Mouse (Mus musculus) olfactory bulb, adult 2 months (tissue): ENCODE results near the gene Rmnd5b. TPM values are rescaled to one million over a fixed set of nuclear protein-coding genes. Genes with fewer than 3 reads are reported as not detected.

Experiments used
- H3K27ac ChIP-seq: fragments of 200-500 bp; 2 replicates; pipeline ENCODE4 v1.5.1; 2012; ENCODE audit warnings: low read depth, low read length; ENCODE audit not compliant: insufficient read depth
- H3K4me1 ChIP-seq: fragments of 200-500 bp; 2 replicates; pipeline ENCODE4 v1.6.1; 2012; ENCODE audit warnings: low read length; ENCODE audit not compliant: control insufficient read depth, insufficient read depth
- H3K4me3 ChIP-seq: fragments of 200-500 bp; 2 replicates; pipeline ENCODE4 v1.5.1; 2012; ENCODE audit warnings: mild to moderate bottlenecking, low read depth, low read length, moderate library complexity; ENCODE audit not compliant: insufficient read depth
- CTCF ChIP-seq: fragments of 200-500 bp; IDR thresholded peaks from 2 replicates; pipeline ENCODE4 v1.5.1; 2012; ENCODE audit warnings: low read depth, mild to moderate bottlenecking, low read length, moderate library complexity; ENCODE audit not compliant: insufficient read depth
- POLR2A ChIP-seq: fragments of 200-500 bp; IDR thresholded peaks from 2 replicates; pipeline ENCODE4 v1.6.1; 2012; ENCODE audit warnings: mild to moderate bottlenecking, low read depth, low read length, moderate library complexity; ENCODE audit not compliant: insufficient read depth
- WGBS: fragments of 180-500 bp; shearing (Covaris S2); methylation state at CpG from one replicate; pipeline ENCODE4 v1.1.7; 2018; 5-methylcytosine and 5-hydroxymethylcytosine counted together
- polyA plus RNA-seq: library from polyadenylated mRNA; stranded (reverse); fragments of >200 nt; gene quantifications from 2 replicates; pipeline ENCODE4 v1.2.4, GENCODE M21; 2012; ENCODE audit warnings: low replicate concordance; ENCODE audit not compliant: missing spikeins, insufficient read depth, insufficient read length

The Rmnd5b gene
- polyA plus RNA-seq, 1 experiment, result not detected

DNA sequence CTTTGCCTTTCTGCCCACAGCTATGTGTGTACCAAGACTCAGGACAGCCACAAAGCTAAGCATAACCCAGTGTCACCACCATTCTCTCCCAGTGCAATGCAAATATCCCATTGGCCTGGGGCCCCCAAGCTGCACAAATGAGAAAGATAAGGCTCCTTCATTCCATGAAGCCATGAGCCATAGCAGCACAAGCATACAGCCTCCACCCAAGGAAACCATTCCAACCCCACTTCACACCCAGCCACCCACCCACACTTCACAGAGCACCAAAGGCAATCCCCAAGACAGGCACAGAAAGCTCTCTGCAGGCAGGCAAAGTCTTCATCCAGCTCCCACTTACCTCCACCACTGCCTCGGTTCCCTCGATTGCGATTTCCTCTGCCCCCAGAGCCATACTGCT, 33.4 kb downstream of the Rmnd5b start:
- WGBS, result 86% methylated on average over 3 of the region's 3 CpGs
- Histone ChIP-seq H3K4me3 (no peak overlapping the region), H3K4me1 (no peaks in the 10 kb centered on the region), H3K27ac (no peak overlapping the region)
- TF ChIP-seq CTCF, result no peak
- no peak for TF ChIP-seq POLR2A

DNA sequence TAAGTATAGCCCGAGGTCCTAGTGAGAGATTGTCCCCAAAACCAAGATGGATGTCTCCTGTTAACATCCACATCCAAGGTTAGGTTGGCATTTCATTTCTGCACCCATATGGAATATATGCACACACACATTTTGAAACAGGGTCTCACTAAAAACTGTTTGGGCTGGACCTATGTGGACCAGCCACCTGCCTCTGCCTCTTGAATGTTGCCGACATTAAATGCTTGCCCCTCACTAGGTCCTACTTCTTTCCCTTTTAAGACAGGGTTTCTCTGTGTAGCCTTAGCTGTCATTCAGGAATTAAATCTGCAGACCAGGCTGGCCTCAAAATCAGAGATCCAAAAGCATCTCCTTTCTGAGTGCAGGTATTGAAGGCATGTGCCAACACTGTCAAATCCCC, 38.1 kb downstream of the Rmnd5b start:
- TF ChIP-seq CTCF (no peak), POLR2A (no peak)
- no peaks in the 10 kb centered on the region for H3K4me1 ChIP-seq
- WGBS, result 72% methylated on average over 2 of the region's 2 CpGs
- H3K4me3 ChIP-seq, result no peak overlapping the region
- no peak overlapping the region for H3K27ac ChIP-seq

DNA sequence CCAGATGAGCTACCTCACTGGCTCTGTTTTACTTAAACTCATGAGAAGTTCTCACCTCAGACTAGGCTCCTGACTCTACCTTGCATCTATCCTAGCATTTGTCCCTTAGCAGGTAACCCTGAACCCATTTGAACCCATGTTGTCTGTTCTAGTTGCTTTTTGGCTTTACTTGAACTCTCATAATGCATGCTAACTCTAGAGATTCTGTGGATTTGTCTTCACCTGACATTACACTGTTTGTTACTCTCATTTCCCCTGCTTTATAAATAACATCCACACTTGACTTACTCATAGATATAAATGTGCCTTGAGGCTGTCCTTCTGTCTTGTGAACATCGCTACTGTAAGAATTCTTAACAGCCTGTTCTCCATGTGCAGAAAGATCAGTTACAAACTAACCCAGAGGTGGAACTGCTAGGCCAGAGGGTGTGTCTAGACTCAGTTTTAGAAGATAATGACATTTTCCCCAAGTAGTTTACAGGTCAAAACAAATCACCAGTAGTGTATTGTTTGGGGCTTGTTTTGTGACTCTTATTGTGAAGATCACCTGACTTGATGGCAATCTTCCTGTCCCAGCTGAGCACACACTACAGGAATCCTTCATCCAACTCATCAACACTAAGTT, 40.1 kb downstream of the Rmnd5b start:
- Histone ChIP-seq H3K27ac (no peak overlapping the region), H3K4me1 (no peaks in the 10 kb centered on the region), H3K4me3 (no peak overlapping the region)
- no peak for TF ChIP-seq POLR2A
- no peak for TF ChIP-seq CTCF
- 67% methylated on average over 1 of the region's 1 CpGs for WGBS

DNA sequence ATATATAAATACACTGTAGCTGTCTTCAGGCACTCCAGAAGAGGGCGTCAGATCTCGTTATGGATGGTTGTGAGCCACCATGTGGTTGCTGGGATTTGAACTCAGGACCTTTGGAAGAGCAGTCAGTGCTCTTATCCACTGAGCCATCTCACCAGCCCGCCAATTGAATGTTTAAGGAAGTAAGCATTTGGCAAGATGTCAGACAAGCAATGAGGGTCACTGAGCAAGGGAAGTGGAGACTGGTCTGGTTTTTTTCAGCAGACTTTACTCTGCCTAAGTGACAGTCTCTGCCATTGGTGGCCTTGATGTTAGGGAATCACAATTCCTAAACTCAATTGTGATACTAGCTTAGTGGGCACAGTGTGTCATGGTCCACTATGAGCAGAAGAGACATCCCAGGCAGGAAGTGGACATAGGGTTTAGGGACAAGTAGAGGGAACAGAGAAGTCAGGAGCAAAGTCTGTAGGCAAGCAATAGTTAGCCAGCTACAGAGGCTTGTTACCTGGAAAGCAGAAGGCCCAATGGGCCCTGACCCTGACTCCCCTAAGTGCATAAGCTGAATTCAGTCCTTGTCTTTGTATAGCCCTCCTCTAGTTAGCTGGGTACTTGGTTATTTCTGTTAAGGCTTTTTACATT, 40.9 kb downstream of the Rmnd5b start:
- Histone ChIP-seq H3K4me1 (no peaks in the 10 kb centered on the region), H3K4me3 (no peak overlapping the region), H3K27ac (no peak overlapping the region)
- no peak for TF ChIP-seq CTCF
- TF ChIP-seq POLR2A, result no peak
- 64% methylated on average over 3 of the region's 3 CpGs for WGBS

GRCm38 (mm10) chr11:51593849-51594248, 41.8 kb downstream of the Rmnd5b start:
- no peaks in the 10 kb centered on the region for H3K4me1 ChIP-seq
- WGBS, result 87% methylated on average over 6 of the region's 6 CpGs
- no peak overlapping the region for H3K27ac ChIP-seq
- TF ChIP-seq CTCF (no peak), POLR2A (no peak)
- no peak overlapping the region for H3K4me3 ChIP-seq

- no peak overlapping the region for H3K27ac ChIP-seq
- H3K4me1 ChIP-seq, result no peaks in the 10 kb centered on the region
- 94% methylated on average over 4 of the region's 4 CpGs for WGBS
- no peak for TF ChIP-seq POLR2A
- no peak for TF ChIP-seq CTCF
- H3K4me3 ChIP-seq, result no peak overlapping the region
Measured at GRCm38 (mm10) chr11:51593368-51593767, 42.3 kb downstream of the Rmnd5b start.

GRCm38 (mm10) chr11:51591915-51592314, 43.8 kb downstream of the Rmnd5b start:
- 87% methylated on average over 7 of the region's 7 CpGs for WGBS
- Histone ChIP-seq H3K27ac (no peak overlapping the region), H3K4me1 (no peaks in the 10 kb centered on the region), H3K4me3 (no peak overlapping the region)
- TF ChIP-seq CTCF, result no peak
- TF ChIP-seq POLR2A, result no peak

DNA sequence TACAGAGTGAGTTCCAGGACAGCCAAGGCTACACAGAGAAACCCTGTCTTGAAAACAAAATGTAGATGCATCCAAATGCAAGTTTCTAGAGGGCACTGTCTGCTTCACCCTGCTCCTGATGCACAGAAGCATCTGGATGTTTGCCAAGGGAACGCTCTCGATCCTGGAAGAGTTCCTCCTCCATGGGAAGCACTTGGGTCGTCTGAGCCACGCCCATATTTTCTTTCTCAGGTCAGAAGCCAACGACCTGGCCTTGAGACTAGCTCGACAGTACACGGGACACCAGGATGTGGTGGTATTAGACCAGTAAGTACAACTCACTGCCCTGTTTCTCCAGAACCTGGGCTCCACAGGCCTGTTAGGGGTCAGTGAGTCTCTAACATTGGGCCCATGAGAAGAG, 44.5 kb downstream of the Rmnd5b start:
- TF ChIP-seq POLR2A (no peak), CTCF (no peak)
- no peak overlapping the region for H3K27ac ChIP-seq
- WGBS, result 53% methylated on average over 7 of the region's 7 CpGs

GRCm38 (mm10) chr11:51590002-51590401, 45.7 kb downstream of the Rmnd5b start:
- TF ChIP-seq CTCF (no peak), POLR2A (no peak)

More for the DNA sequence above, 44.5 kb downstream of the Rmnd5b start:
- peaks cover 4% of the 10 kb centered on the region for H3K4me1 ChIP-seq
- no peak overlapping the region for H3K4me3 ChIP-seq

More at GRCm38 (mm10) chr11:51590002-51590401, 45.7 kb downstream of the Rmnd5b start:
- peaks cover 12% of the 10 kb centered on the region for H3K4me1 ChIP-seq
- H3K27ac ChIP-seq, result no peak overlapping the region
- H3K4me3 ChIP-seq, result no peak overlapping the region
